Mouse (Mus musculus) forebrain, postnatal 0 days (tissue): ENCODE data around the gene P2rx6. TPM values are rescaled to one million over a fixed set of nuclear protein-coding genes. Genes with fewer than 3 reads are reported as not detected.

ENCODE experiments used
- ATAC-seq: fragments of 200-750 bp; cut with Nextera tagmentation; 2 replicates; pipeline ENCODE4 v1.8.0; 2017; ENCODE audit warnings: mild to moderate bottlenecking, moderate library complexity
- DNase-seq: peaks from one replicate; pipeline ENCODE4 v3.0.0-alpha.2; 2015
- H3K27ac ChIP-seq: fragments of 300-500 bp; sonication (generic); 2 replicates; pipeline ENCODE4 v1.5.1; 2014; ENCODE audit warnings: low read depth, mild to moderate bottlenecking, antibody characterized with exemption, low read length, moderate library complexity, mixed read lengths
- H3K27me3 ChIP-seq: fragments of 300-500 bp; sonication (generic); 2 replicates; pipeline ENCODE4 v1.6.1; 2014; ENCODE audit warnings: mild to moderate bottlenecking, low read length, mixed read lengths; ENCODE audit not compliant: insufficient read depth
- H3K36me3 ChIP-seq: fragments of 300-500 bp; sonication (generic); 2 replicates; pipeline ENCODE4 v1.6.1; 2014; ENCODE audit warnings: mild to moderate bottlenecking, moderate library complexity; ENCODE audit not compliant: insufficient read depth
- H3K4me1 ChIP-seq: fragments of 300-500 bp; sonication (generic); 2 replicates; pipeline ENCODE4 v1.6.1; 2014; ENCODE audit warnings: antibody characterized with exemption; ENCODE audit not compliant: insufficient read depth
- H3K4me2 ChIP-seq: fragments of 300-500 bp; sonication (generic); 2 replicates; pipeline ENCODE4 v1.6.1; 2014; ENCODE audit warnings: low read depth, mild to moderate bottlenecking, moderate library complexity
- H3K4me3 ChIP-seq: fragments of 300-500 bp; sonication (generic); 2 replicates; pipeline ENCODE4 v1.5.1; 2014; ENCODE audit warnings: low read depth, low read length, mixed read lengths
- H3K9ac ChIP-seq: fragments of 300-500 bp; sonication (generic); 2 replicates; pipeline ENCODE4 v1.6.1; 2014; ENCODE audit warnings: mild to moderate bottlenecking
- H3K9me3 ChIP-seq: fragments of 300-500 bp; sonication (generic); 2 replicates; pipeline ENCODE4 v1.6.1; 2016; ENCODE audit warnings: low read length
- CTCF ChIP-seq: sonication (generic); IDR thresholded peaks from 2 replicates; pipeline ENCODE4 v1.5.1; 2016; ENCODE audit warnings: antibody characterized with exemption, control low read depth, low read depth
- WGBS: fragments of 180-500 bp; shearing (Covaris S2); extraction: QIAGEN DNeasy Blood & Tissue Kit; methylation state at CpG from one replicate; pipeline ENCODE4 v1.1.7; 2014; 5-methylcytosine and 5-hydroxymethylcytosine counted together
- polyA plus RNA-seq: library from polyadenylated mRNA; unstranded; fragments of >200 nt; fragmentation: Nextera tagmentation; extraction: Ambion mirVana; gene quantifications from 2 replicates; pipeline ENCODE4 v1.2.1, GENCODE M21; 2015
- total RNA-seq: library from RNA; depleted of rRNA; stranded (reverse); fragments of >200 nt; gene quantifications from 2 replicates; pipeline ENCODE4 v1.2.3, GENCODE M21; 2014

The P2rx6 gene
- total and polyA plus RNA-seq, 2 experiments from 2014 or later: 1.9 to 2.8 TPM

- H3K27ac ChIP-seq: peak overlapping the region; percentile 80; the same call in 1 of the 2 replicates
- peaks cover 11% of the 10 kb centered on the region for H3K36me3 ChIP-seq
- DNase-seq (no peak), ATAC-seq (no peak)
- 9% methylated on average over 8 of the region's 8 CpGs for WGBS
- H3K27me3 ChIP-seq: no peaks in the 10 kb centered on the region
- H3K4me2 ChIP-seq: peak overlapping the region; percentile 84
- H3K9me3 ChIP-seq: no peaks in the 10 kb centered on the region
- TF ChIP-seq CTCF: no peak
- H3K9ac ChIP-seq: peak overlapping the region; percentile 79
- peaks cover 7% of the 10 kb centered on the region for H3K4me1 ChIP-seq
- H3K4me3 ChIP-seq: peak overlapping the region; percentile 67
These were observed 15.1 kb downstream of the P2rx6 start for GRCm38 (mm10) chr16:17576825-17577215.

DNA sequence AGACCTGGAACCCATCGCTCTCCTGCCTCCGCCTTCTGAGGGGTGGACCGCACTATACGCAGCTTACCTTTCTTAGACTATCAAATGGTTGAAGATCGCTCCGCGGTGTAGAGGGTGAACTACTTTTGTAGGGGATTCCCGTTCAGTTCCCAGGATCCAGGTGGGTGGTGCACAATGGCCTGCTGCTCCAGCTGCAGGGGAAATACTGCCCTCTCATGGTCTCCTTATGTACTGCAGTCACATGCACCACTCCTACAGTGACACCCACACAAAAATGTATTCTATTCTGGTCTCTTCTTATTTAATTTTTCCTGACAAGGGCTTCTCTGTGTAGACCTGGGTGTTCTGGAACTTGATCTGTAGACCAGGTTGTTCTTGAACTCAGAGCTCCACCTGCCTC is 21.4 kb downstream of the P2rx6 start, which contains the start of gene Slc7a4:
Gene Slc7a4, minus strand, starts transcription at position 151 of the 400 bp plus-strand sequence.
- H3K27ac ChIP-seq: no peak within 1 kb of the TSS
- H3K36me3 ChIP-seq: no peaks in the 10 kb centered on the region
- no peaks in the 10 kb centered on the region for H3K27me3 ChIP-seq
- no peak within 1 kb of the TSS for H3K4me3 ChIP-seq
- ATAC-seq (no peak), DNase-seq (no peak)
- no peak within 1 kb of the TSS for H3K9ac ChIP-seq
- WGBS: 14% methylated on average over 8 of the region's 8 CpGs
- TF ChIP-seq CTCF: peak; percentile 50
- no peak within 1 kb of the TSS for H3K4me2 ChIP-seq
- H3K4me1 ChIP-seq: no peaks in the 10 kb centered on the region
- H3K9me3 ChIP-seq: no peaks in the 10 kb centered on the region

DNA sequence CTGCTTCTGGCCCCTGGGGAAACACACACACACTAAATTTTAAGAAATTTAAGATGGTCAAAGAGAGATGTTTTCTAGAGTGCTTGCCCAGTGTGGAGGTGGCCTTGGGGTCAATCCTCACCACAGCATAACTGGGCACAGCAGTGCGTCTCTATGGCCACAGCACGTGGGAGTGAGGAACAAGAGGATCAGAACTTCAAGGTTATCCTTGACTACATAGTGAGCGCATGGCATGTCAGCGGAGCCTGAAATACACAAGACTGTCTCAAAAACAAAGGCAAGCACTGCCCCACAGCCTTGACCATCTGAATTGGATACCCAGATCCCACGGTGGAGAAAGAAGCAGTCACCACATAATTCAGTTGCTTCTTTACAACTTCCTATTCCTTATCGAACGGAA is 22.9 kb downstream of the P2rx6 start:
- no peak overlapping the region for H3K4me3 ChIP-seq
- no peaks in the 10 kb centered on the region for H3K9me3 ChIP-seq
- no peak overlapping the region for H3K9ac ChIP-seq
- H3K4me1 ChIP-seq: no peaks in the 10 kb centered on the region
- WGBS: 86% methylated on average over 7 of the region's 7 CpGs
- no peak overlapping the region for H3K27ac ChIP-seq
- no peak overlapping the region for H3K4me2 ChIP-seq
- no peak for DNase-seq
- H3K36me3 ChIP-seq: no peaks in the 10 kb centered on the region
- no peaks in the 10 kb centered on the region for H3K27me3 ChIP-seq
- TF ChIP-seq CTCF: no peak
- no peak for ATAC-seq

- no peak for TF ChIP-seq CTCF
These were observed 29.0 kb downstream of the P2rx6 start for GRCm38 (mm10) chr16:17590731-17591130.

GRCm38 (mm10) chr16:17600944-17601562 is 39.4 kb downstream of the P2rx6 start:
- Histone ChIP-seq H3K4me3 (no peak overlapping the region), H3K27ac (no peak overlapping the region), H3K9ac (no peak overlapping the region), H3K4me1 (0 out of 2 replicates have a peak, but pooled peaks cover 8% of the 10 kb centered on the region), H3K27me3 (no peaks in the 10 kb centered on the region), H3K4me2 (no peak overlapping the region), H3K9me3 (no peaks in the 10 kb centered on the region), H3K36me3 (no peaks in the 10 kb centered on the region)
- peak; percentile 34 for TF ChIP-seq CTCF
- DNase-seq (no peak), ATAC-seq (no peak)
- 58% methylated on average over 3 of the region's 3 CpGs for WGBS

More at GRCm38 (mm10) chr16:17590731-17591130, 29.0 kb downstream of the P2rx6 start:
- 72% methylated on average over 2 of the region's 2 CpGs for WGBS
- H3K9me3 ChIP-seq: no peaks in the 10 kb centered on the region
- H3K9ac ChIP-seq: no peak overlapping the region
- no peak overlapping the region for H3K27ac ChIP-seq
- H3K4me2 ChIP-seq: no peak overlapping the region
- DNase-seq (no peak), ATAC-seq (no peak)
- no peaks in the 10 kb centered on the region for H3K27me3 ChIP-seq
- no peak overlapping the region for H3K4me3 ChIP-seq
- H3K36me3 ChIP-seq: no peaks in the 10 kb centered on the region
- no peaks in the 10 kb centered on the region for H3K4me1 ChIP-seq

DNA sequence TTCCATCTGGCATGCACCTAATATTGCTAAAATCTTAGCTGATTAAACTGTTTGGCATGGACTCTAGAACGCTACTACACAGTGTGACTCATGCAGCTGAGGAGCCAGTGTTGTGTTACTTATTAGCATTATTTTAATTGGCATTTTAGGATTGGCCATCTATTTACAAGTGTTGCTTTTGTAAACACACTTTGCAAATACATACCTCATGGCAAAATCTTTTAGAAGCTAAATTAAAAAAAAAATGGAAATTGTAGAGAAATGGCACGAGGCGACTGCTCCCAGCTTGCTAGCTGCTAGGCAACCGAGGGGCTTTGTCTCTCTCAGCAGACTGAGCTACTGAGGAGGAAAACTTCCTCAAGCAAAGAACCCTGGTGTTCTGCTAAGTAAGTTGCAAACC is 43.3 kb downstream of the P2rx6 start:
- Histone ChIP-seq H3K9me3 (no peaks in the 10 kb centered on the region), H3K4me2 (no peak overlapping the region; the same call in 1 of the 2 replicates), H3K9ac (no peak overlapping the region), H3K36me3 (no peaks in the 10 kb centered on the region), H3K4me3 (no peak overlapping the region), H3K27me3 (no peaks in the 10 kb centered on the region), H3K4me1 (0 out of 2 replicates have a peak, but pooled peaks cover 8% of the 10 kb centered on the region), H3K27ac (peak overlapping the region; percentile 45; the same call in 1 of the 2 replicates)
- WGBS: 25% methylated on average over 4 of the region's 4 CpGs
- no peak for TF ChIP-seq CTCF
- ATAC-seq (peak; percentile 82), DNase-seq (peak; percentile 63)

DNA sequence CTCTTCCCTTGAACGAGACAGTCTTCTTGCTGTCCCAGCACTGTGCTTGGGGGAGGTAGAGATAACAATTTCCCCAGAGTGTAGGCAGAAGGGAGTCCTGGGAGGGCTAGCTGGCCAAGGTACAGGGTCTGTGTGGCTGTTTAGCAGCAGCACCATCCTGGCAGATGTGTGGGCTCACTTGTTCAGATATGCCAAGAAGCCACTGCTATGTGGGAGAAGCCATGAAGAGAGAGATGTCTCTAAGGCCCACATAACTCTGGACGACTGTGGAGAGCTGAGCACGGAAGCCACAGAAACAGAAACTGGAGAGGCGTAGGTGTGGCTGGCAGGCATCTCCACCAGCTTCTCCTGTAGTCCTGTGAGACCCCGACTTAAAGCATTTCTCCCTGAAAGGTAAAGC is 44.0 kb downstream of the P2rx6 start:
- no peak for TF ChIP-seq CTCF
- WGBS: 78% methylated on average over 5 of the region's 5 CpGs
- Histone ChIP-seq H3K27me3 (no peaks in the 10 kb centered on the region), H3K27ac (0 out of 2 replicates have a peak overlapping the region, but pooled peaks have one; percentile 45), H3K4me1 (0 out of 2 replicates have a peak, but pooled peaks cover 8% of the 10 kb centered on the region), H3K9ac (no peak overlapping the region), H3K9me3 (no peaks in the 10 kb centered on the region), H3K36me3 (no peaks in the 10 kb centered on the region), H3K4me2 (no peak overlapping the region), H3K4me3 (no peak overlapping the region)
- ATAC-seq: peak; percentile 16; the same call in 1 of the 2 replicates
- no peak for DNase-seq
